Mouse (Mus musculus) thymus, postnatal 0 days (tissue): ENCODE data around the gene Hoxb6. TPM values are rescaled to one million over a fixed set of nuclear protein-coding genes. Genes with fewer than 3 reads are reported as not detected.

ENCODE experiments used
- DNase-seq: peaks from one replicate; pipeline ENCODE4 v3.0.0-alpha.2; 2015; ENCODE audit warnings: low spot score
- polyA plus RNA-seq: library from polyadenylated mRNA; unstranded; fragments of >200 nt; fragmentation: Nextera tagmentation; extraction: Ambion mirVana; gene quantifications from 2 replicates; pipeline ENCODE4 v1.2.1, GENCODE M21; 2015

Gene Hoxb6
- polyA plus RNA-seq, 1 experiment from 2014 or later = 0.10 TPM

GRCm38 (mm10) chr11:96333241-96334001, 41.1 kb downstream of the Hoxb6 start:
- DNase-seq = no peak

GRCm38 (mm10) chr11:96334002-96334364, 41.7 kb downstream of the Hoxb6 start:
- no peak for DNase-seq

GRCm38 (mm10) chr11:96334998-96335397, 42.7 kb downstream of the Hoxb6 start:
- DNase-seq = no peak

- DNase-seq = no peak
Measured at GRCm38 (mm10) chr11:96336597-96336996, 44.3 kb downstream of the Hoxb6 start.

GRCm38 (mm10) chr11:96337026-96337425, 44.8 kb downstream of the Hoxb6 start:
- DNase-seq = no peak

- no peak for DNase-seq
Measured at GRCm38 (mm10) chr11:96338957-96339855, 46.9 kb downstream of the Hoxb6 start.

GRCm38 (mm10) chr11:96340698-96341365, 48.6 kb downstream of the Hoxb6 start:
- no peak for DNase-seq

GRCm38 (mm10) chr11:96341701-96342575, 49.7 kb downstream of the Hoxb6 start:
- no peak for DNase-seq

- no peak for DNase-seq
Measured at GRCm38 (mm10) chr11:96342576-96342930, 50.3 kb downstream of the Hoxb6 start.

- no peak for DNase-seq
Measured at GRCm38 (mm10) chr11:96343206-96343745, 51.0 kb downstream of the Hoxb6 start.

- DNase-seq = no peak
Measured at GRCm38 (mm10) chr11:96344061-96344877, 52.0 kb downstream of the Hoxb6 start.

- DNase-seq = no peak
Measured at GRCm38 (mm10) chr11:96344878-96345159, 52.5 kb downstream of the Hoxb6 start.

- DNase-seq = no peak
Measured at GRCm38 (mm10) chr11:96345220-96345892, 53.1 kb downstream of the Hoxb6 start.

GRCm38 (mm10) chr11:96345893-96346806, 53.9 kb downstream of the Hoxb6 start:
- no peak for DNase-seq

- no peak for DNase-seq
Measured at GRCm38 (mm10) chr11:96346916-96347520, 54.7 kb downstream of the Hoxb6 start.

GRCm38 (mm10) chr11:96347717-96348116, 55.4 kb downstream of the Hoxb6 start:
- DNase-seq = no peak

GRCm38 (mm10) chr11:96348141-96348928, 56.1 kb downstream of the Hoxb6 start:
- DNase-seq = no peak
